Mouse (Mus musculus) heart, embryonic 15.5 days (tissue): ENCODE data around the gene Dok7. TPM values are rescaled to one million over a fixed set of nuclear protein-coding genes. Genes with fewer than 3 reads are reported as not detected.

Experiments
- microRNA-seq: library from miRNA; unstranded; fragments of <30 nt; microRNA quantifications from one replicate; pipeline ENCODE4, GENCODE M21; 2016
- polyA plus RNA-seq: library from polyadenylated mRNA; unstranded; fragments of >200 nt; fragmentation: Nextera tagmentation; extraction: Ambion mirVana; gene quantifications from 2 replicates; pipeline ENCODE4 v1.2.1, GENCODE M21; 2015

Gene Dok7
- polyA plus RNA-seq, 1 experiment from 2014 or later = 12.9 TPM

Small RNA genes lying within 50 kb of the gene (microRNA-seq; reads per million reads assigned to microRNA genes)
- gene Mir3097 = 2.5 reads per million, percentile 7 among the genes with 10 or more reads in this experiment

Other genes with a start within 250 kb of the Dok7 start
- 0.27 TPM in 1 of 2 replicates, not detected in the other for gene Msantd1, start 148.8 kb upstream of the Dok7 start, polyA plus RNA-seq
- 28.7 and 35.0 TPM in 2 replicates for gene Rgs12, start 107.3 kb upstream of the Dok7 start, polyA plus RNA-seq
- 0.48 and 1.9 TPM in 2 replicates for gene Hgfac, start 15.3 kb upstream of the Dok7 start, polyA plus RNA-seq
- gene Lrpap1, start 49.0 kb downstream of the Dok7 start, polyA plus RNA-seq = 92.4 and 118 TPM in 2 replicates
- gene Adra2c, start 221.6 kb downstream of the Dok7 start, polyA plus RNA-seq = 0.06 TPM in 1 of 2 replicates, not detected in the other